In the genomic region with DNA sequence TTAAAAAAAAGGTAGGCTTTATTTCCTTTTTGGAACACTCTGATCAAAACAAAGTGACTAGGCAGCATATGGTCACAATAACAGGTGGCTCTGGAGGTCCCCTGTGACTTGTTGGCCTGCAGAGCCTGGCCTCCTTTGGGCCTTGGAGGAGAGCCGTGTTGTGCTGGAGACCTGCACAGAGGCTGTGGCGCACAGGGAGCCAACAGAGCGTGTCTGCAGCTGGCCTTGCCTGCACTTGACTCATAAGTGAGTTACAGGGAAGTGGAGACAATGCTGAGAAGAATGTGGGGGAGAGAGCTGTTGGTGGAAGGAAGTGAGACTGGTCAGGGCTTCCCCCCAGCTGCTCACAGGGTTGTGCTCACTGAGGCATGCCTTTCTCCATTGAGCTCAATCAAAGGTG, we compare ENCODE assay signal across 8 mouse cellular contexts.
DNase-seq lines count a peak whose midpoint lies in the region; ATAC-seq and TF ChIP-seq lines count a peak whose summit lies in the region.

No protein-coding gene starts in this region.

- no peak for ATAC-seq in heart, embryonic 12.5 days (ENCODE audit: insufficient number of reproducible peaks, low FRiP score)
- ATAC-seq in heart, postnatal 0 days (ENCODE audit: insufficient read depth, low read depth): peak; percentile 83
- peak; percentile 44; the same call in 1 of the 2 replicates for ATAC-seq in limb, embryonic 13.5 days (ENCODE audit: low FRiP score, low read depth)

- TF ChIP-seq CTCF in heart, postnatal 0 days (IDR thresholded peaks at IDR 0.05; ENCODE audit: low read depth): no peak
- TF ChIP-seq CTCF in left cerebral cortex, adult 2 months (IDR thresholded peaks at IDR 0.05): no peak

- DNase-seq in heart, adult 11 months: peak; percentile 99
- DNase-seq in B cell, adult 2 months: peak; percentile 87 to 91
- peak; percentile 73 for DNase-seq in cerebellum, adult 9-11 months
- peak; percentile 27 for DNase-seq in heart, postnatal 0 days (ENCODE audit: low spot score)
- peak; percentile 61 for DNase-seq in spleen, adult 12 weeks (ENCODE audit: low spot score)
- no peak for DNase-seq in left cerebral cortex, adult 2 months (ENCODE audit: extremely low spot score in 1 of 2, low spot score in 2 of 2)

- WGBS in heart, embryonic 12.5 days: 34% methylated on average over 3 of the region's 3 CpGs
- WGBS in heart, postnatal 0 days: 26% methylated on average over 3 of the region's 3 CpGs
- 58% methylated on average over 3 of the region's 3 CpGs for WGBS in limb, embryonic 13.5 days

- no peaks in the 10 kb centered on the region for H3K9me3 ChIP-seq in heart, embryonic 12.5 days (replicated peaks)
- no peaks in the 10 kb centered on the region for H3K9me3 ChIP-seq in heart, postnatal 0 days (replicated peaks; ENCODE audit: control insufficient read depth, low read length)
- no peaks in the 10 kb centered on the region; the same call in 1 of the 2 replicates for H3K9me3 ChIP-seq in limb, embryonic 13.5 days

- H3K4me2 ChIP-seq in heart, embryonic 12.5 days: no peak overlapping the region
- no peak overlapping the region for H3K4me2 ChIP-seq in heart, postnatal 0 days (ENCODE audit: low read depth, low read length)
- no peak overlapping the region for H3K4me2 ChIP-seq in limb, embryonic 13.5 days (replicated peaks)

- no peaks in the 10 kb centered on the region for H3K36me3 ChIP-seq in heart, embryonic 12.5 days
- H3K36me3 ChIP-seq in heart, postnatal 0 days (replicated peaks; ENCODE audit: control insufficient read depth, insufficient read depth, low read length): no peaks in the 10 kb centered on the region
- no peaks in the 10 kb centered on the region for H3K36me3 ChIP-seq in limb, embryonic 13.5 days

- H3K4me3 ChIP-seq in heart, embryonic 12.5 days: no peak overlapping the region
- no peak overlapping the region for H3K4me3 ChIP-seq in heart, postnatal 0 days (ENCODE audit: low read depth, low read length)
- no peak overlapping the region for H3K4me3 ChIP-seq in limb, embryonic 13.5 days
- no peak overlapping the region for H3K4me3 ChIP-seq in left cerebral cortex, adult 2 months

- no peak overlapping the region for H3K9ac ChIP-seq in heart, embryonic 12.5 days
- H3K9ac ChIP-seq in heart, postnatal 0 days (replicated peaks; ENCODE audit: low read depth, low read length): no peak overlapping the region
- H3K9ac ChIP-seq in limb, embryonic 13.5 days: no peak overlapping the region

- TF ChIP-seq EP300 in heart, postnatal 0 days (IDR thresholded peaks at IDR 0.05; ENCODE audit: low read depth): peak; percentile 63; the same call in 1 of the 2 replicates

- H3K27ac ChIP-seq in heart, embryonic 12.5 days (ENCODE audit: poor library complexity, severe bottlenecking): no peak overlapping the region
- H3K27ac ChIP-seq in heart, postnatal 0 days (ENCODE audit: low read depth): no peak overlapping the region
- H3K27ac ChIP-seq in limb, embryonic 13.5 days: no peak overlapping the region
- H3K27ac ChIP-seq in left cerebral cortex, adult 2 months: no peak overlapping the region

- no peaks in the 10 kb centered on the region for H3K4me1 ChIP-seq in heart, embryonic 12.5 days (replicated peaks)
- H3K4me1 ChIP-seq in heart, postnatal 0 days (ENCODE audit: control insufficient read depth, insufficient read depth): no peaks in the 10 kb centered on the region
- peaks cover 13% of the 10 kb centered on the region for H3K4me1 ChIP-seq in limb, embryonic 13.5 days

- H3K27me3 ChIP-seq in heart, embryonic 12.5 days (replicated peaks): no peaks in the 10 kb centered on the region
- H3K27me3 ChIP-seq in heart, postnatal 0 days (ENCODE audit: control insufficient read depth, insufficient read depth, low read length): no peaks in the 10 kb centered on the region
- H3K27me3 ChIP-seq in limb, embryonic 13.5 days: no peaks in the 10 kb centered on the region

- intact Hi-C loops in left cerebral cortex, adult 2 months (cut with DNase I): no loop called here

Comparison
In these comparisons a context has a peak if more than half of its experiments do, and no peak if none do; other contexts are left out.
1. DNase-seq: peak in heart, adult 11 months (single experiment), B cell, adult 2 months (2 of 2), cerebellum, adult 9-11 months (single experiment), heart, postnatal 0 days (single experiment) and spleen, adult 12 weeks (single experiment); none in left cerebral cortex, adult 2 months (0 of 2).